Mouse (Mus musculus) kidney, adult 2 months (tissue): ENCODE results near the gene Asns. TPM values are rescaled to one million over a fixed set of nuclear protein-coding genes. Genes with fewer than 3 reads are reported as not detected.

ENCODE experiments used
- DNase-seq: peaks from one replicate; pipeline ENCODE4 v3.0.0; 2021
- H3K27ac ChIP-seq: fragments of 200-500 bp; 2 replicates; pipeline ENCODE4 v1.5.1; 2012; ENCODE audit warnings: low read depth, low read length, control low read depth, inconsistent platforms; ENCODE audit not compliant: insufficient read depth
- H3K27me3 ChIP-seq: fragments of 200-500 bp; replicated peaks from 2 replicates; pipeline ENCODE4 v1.6.1; 2012; ENCODE audit warnings: mild to moderate bottlenecking, moderate library complexity, low read length, inconsistent platforms; ENCODE audit not compliant: control insufficient read depth, insufficient read depth
- H3K36me3 ChIP-seq: fragments of 200-500 bp; 2 replicates; pipeline ENCODE4 v1.6.1; 2012; ENCODE audit warnings: mild to moderate bottlenecking, moderate library complexity, low read length, inconsistent platforms; ENCODE audit not compliant: control insufficient read depth, insufficient read depth
- H3K4me1 ChIP-seq: fragments of 200-500 bp; 2 replicates; pipeline ENCODE4 v1.6.1; 2011; ENCODE audit warnings: low read length; ENCODE audit not compliant: control insufficient read depth, insufficient read depth
- H3K4me3 ChIP-seq: fragments of 200-500 bp; 2 replicates; pipeline ENCODE4 v1.5.1; 2011; ENCODE audit warnings: mild to moderate bottlenecking, low read depth, low read length, control low read depth; ENCODE audit not compliant: insufficient read depth
- CTCF ChIP-seq: fragments of 200-500 bp; conservative IDR thresholded peaks from 2 replicates; pipeline ENCODE4 v1.5.1; 2011; ENCODE audit warnings: low read depth, mild to moderate bottlenecking, control low read depth, low read length, moderate library complexity, mixed read lengths; ENCODE audit not compliant: insufficient read depth, insufficient read length
- POLR2A ChIP-seq: fragments of 200-500 bp; IDR thresholded peaks from one replicate; pipeline ENCODE4 v1.6.1; 2011; ENCODE audit warnings: low read depth, low read length, control low read depth
- WGBS: fragments of 180-500 bp; shearing (Covaris S2); methylation state at CpG from one replicate; pipeline ENCODE4 v1.1.7; 2018; 5-methylcytosine and 5-hydroxymethylcytosine counted together
- polyA plus RNA-seq: library from polyadenylated mRNA; depleted of rRNA; stranded (reverse); fragments of >200 nt; gene quantifications from 2 replicates; pipeline ENCODE4 v1.2.3, GENCODE M21; 2012

Gene Asns
- polyA plus RNA-seq, 1 experiment = 8.3 TPM

DNA sequence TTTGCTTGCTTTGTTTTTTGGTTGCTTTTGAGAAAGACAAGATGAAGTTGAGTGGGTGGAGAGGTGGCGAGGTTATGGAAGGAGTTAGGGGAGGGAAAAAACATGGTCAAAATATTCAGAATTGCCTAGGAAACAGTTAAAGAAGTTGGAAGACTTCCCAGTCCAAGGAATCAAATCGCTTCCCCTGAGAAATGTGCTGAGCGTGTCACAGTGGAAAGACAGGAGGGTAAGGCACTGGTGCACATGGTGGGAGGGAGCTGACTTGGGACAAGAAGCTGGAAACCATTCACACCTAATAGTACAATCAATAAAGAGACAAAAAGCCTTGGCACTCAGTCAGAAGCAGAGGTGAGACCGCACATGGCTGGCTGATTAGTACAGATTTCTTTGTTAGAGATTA is 23.2 kb upstream of the Asns start:
- Histone ChIP-seq H3K36me3 (no peaks in the 10 kb centered on the region), H3K4me3 (no peak overlapping the region), H3K4me1 (no peaks in the 10 kb centered on the region), H3K27me3 (no peaks in the 10 kb centered on the region), H3K27ac (no peak overlapping the region)
- 52% methylated on average over 4 of the region's 4 CpGs for WGBS
- no peak for TF ChIP-seq CTCF
- no peak for TF ChIP-seq POLR2A
- no peak for DNase-seq

DNA sequence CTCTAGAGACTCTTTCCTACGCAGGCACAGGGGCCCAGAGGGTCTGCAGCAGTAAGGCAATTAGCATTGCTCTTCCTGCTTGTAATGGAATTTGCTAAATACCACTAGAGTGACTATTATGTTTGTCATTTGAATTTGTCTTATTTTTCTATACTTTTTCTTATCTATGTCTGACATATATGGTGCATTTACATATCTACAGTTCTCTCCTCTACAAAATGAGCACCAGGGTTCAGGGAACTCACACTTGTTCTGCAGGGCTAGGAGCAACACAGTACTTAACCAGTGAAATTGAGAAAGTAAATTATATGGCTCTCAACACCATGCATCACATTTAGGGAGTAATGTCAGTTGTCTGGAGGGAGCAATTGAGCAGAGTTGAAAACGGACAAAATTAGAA is 21.2 kb upstream of the Asns start:
- 54% methylated on average over 2 of the region's 2 CpGs for WGBS
- no peak for DNase-seq
- Histone ChIP-seq H3K36me3 (no peaks in the 10 kb centered on the region), H3K27me3 (no peaks in the 10 kb centered on the region), H3K27ac (no peak overlapping the region), H3K4me1 (no peaks in the 10 kb centered on the region), H3K4me3 (no peak overlapping the region)
- no peak for TF ChIP-seq CTCF
- no peak for TF ChIP-seq POLR2A

DNA sequence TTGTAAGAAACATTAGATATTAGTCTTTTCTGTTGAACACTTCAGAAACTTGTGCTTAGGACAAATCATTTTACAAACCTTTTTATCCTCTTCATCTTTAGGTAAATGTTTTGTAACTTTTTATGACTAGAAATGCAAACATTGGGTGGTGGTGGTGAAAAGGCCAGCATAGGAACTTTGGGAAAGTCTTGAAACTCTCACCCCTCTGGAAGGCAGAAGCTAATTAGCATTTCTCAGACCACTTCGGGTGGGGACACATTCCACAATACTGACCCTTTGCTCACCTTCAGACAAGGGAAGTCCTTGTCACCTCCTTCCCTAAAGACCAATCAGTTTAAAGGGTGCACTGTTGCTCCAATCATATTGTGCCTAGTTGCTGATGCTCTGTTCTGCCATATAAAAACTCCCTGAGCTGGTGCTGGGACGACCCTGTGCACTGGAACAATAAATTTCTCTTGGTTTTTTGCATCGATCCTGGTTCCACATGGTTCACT is 18.8 kb upstream of the Asns start:
- TF ChIP-seq CTCF (no peak), POLR2A (no peak)
- no peak overlapping the region for H3K27ac ChIP-seq
- WGBS = 47% methylated on average over 3 of the region's 3 CpGs
- no peaks in the 10 kb centered on the region for H3K27me3 ChIP-seq
- no peaks in the 10 kb centered on the region for H3K4me1 ChIP-seq
- H3K4me3 ChIP-seq = no peak overlapping the region
- DNase-seq = no peak
- H3K36me3 ChIP-seq = no peaks in the 10 kb centered on the region

DNA sequence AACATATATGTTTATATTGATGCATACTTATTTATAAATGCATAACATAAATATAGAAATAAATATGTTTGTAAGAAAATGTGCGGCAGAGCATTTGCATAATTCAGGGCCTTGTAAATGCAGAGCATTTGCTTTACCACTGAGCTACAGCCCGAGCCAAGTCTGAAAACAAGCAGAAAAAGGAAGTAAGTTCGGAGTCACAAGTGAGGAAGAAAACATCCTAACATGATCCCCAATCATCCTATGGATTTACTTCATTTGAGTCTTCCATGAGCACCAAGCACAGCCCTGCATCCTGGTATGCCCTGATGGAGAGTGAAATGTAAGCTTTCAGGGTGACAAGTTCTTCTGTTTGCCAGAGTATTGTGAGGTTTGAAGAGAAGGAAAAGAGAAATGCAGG is 15.2 kb upstream of the Asns start:
- Histone ChIP-seq H3K4me3 (no peak overlapping the region), H3K27me3 (no peaks in the 10 kb centered on the region), H3K27ac (no peak overlapping the region), H3K4me1 (no peaks in the 10 kb centered on the region), H3K36me3 (no peaks in the 10 kb centered on the region)
- WGBS = 83% methylated on average over 3 of the region's 3 CpGs
- no peak for DNase-seq
- TF ChIP-seq POLR2A = no peak
- no peak for TF ChIP-seq CTCF

DNA sequence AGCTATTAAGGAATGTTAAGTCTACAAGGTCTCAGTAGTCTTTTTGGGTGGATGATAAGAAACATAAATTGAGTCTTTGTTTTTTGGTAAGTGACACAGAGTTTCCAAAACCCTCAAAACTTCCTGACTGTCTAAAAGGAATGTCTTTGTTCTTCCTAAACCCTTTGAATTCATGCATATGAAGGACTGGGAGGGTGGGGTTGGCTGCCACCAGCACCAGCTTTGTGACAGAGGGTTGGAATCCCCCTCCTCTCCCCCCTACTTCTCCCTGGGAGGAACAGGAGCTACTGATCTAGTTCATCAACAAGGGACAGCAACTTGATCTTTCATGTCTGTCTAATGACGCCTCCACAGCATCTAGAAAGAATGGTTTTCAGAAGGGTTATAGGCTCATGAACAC is 13.7 kb upstream of the Asns start:
- TF ChIP-seq CTCF (no peak), POLR2A (no peak)
- no peak for DNase-seq
- Histone ChIP-seq H3K27ac (no peak overlapping the region), H3K36me3 (no peaks in the 10 kb centered on the region), H3K27me3 (no peaks in the 10 kb centered on the region), H3K4me1 (no peaks in the 10 kb centered on the region), H3K4me3 (no peak overlapping the region)
- WGBS = 58% methylated on average over 1 of the region's 1 CpGs

DNA sequence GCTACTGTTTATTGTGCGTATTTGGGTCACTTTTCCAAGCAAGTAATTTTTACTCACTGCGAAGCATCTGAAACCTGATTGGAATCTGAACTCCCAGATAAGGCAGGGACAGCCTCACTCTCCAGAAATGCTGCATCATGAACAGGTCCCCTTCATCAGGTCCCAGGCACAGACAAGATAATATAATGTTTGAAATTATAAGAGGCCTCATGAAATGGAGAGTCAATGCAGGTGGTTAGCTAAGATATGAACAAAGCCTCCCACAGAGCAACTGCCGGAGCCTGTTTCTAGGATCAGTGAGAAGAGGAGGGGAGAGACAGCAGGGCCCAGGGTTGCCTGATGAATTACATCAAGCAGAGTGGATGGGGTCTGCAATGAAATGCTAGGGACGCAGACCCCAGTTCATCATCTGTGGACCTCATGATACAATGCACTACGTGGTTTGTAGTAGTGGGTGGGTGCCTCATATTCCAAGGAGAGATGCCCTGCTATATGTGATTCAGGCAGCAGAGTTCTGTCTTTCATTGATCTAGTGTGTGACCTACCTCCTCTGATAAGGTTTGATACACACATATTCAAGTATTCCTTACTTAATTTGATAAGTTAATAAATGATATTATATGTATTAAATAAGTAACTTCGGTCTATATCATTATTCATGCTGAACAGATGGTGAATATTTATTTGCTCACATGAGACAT is 5.1 kb upstream of the Asns start:
- no peak overlapping the region for H3K27ac ChIP-seq
- H3K27me3 ChIP-seq = no peaks in the 10 kb centered on the region
- no peak for DNase-seq
- 85% methylated on average over 6 of the region's 6 CpGs for WGBS
- H3K4me3 ChIP-seq = no peak overlapping the region
- TF ChIP-seq CTCF = no peak
- no peak for TF ChIP-seq POLR2A
- H3K4me1 ChIP-seq = no peaks in the 10 kb centered on the region
- H3K36me3 ChIP-seq = no peaks in the 10 kb centered on the region

DNA sequence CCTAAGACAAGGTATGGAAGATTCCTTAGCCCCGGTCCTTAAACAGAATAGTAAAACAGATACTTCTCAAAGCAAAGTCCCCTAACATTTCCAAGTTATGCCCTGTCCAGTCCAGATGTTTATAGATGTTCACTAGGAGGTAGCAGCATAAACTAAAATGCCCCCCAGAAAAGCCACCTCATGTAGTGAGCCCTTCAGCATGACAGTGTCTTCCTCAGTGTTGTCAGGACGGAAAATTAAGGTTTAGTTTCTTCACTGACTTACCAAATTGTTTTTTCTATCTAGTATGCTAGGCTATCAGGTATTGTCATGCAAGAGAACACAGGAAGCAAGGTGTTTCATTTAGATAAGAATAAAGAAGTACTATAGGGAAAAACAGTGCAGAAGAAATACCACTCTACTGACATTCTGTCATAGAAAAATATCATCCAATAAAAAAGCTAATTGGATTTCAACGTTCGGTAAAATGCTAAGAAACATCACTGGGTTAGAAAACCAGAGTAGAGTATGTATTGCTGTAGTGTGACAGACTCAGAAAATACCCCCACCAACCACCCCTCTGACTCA is 4.1 kb upstream of the Asns start:
- Histone ChIP-seq H3K4me3 (no peak overlapping the region), H3K4me1 (no peaks in the 10 kb centered on the region), H3K27ac (no peak overlapping the region), H3K36me3 (no peaks in the 10 kb centered on the region), H3K27me3 (no peaks in the 10 kb centered on the region)
- no peak for DNase-seq
- 82% methylated on average over 4 of the region's 4 CpGs for WGBS
- TF ChIP-seq CTCF (no peak), POLR2A (no peak)
